Mouse (Mus musculus) midbrain, embryonic 10.5 days (tissue): ENCODE data around the gene Pdzd8. TPM values are rescaled to one million over a fixed set of nuclear protein-coding genes. Genes with fewer than 3 reads are reported as not detected.

Experiments
- DNase-seq: peaks from one replicate; pipeline ENCODE4 v3.0.0-alpha.2; 2017; ENCODE audit warnings: low spot score
- H3K27ac ChIP-seq: fragments of 300-500 bp; sonication (generic); replicated peaks from 2 replicates; pipeline ENCODE4 v1.5.1; 2016; ENCODE audit warnings: mild to moderate bottlenecking
- H3K27me3 ChIP-seq: fragments of 300-500 bp; sonication (generic); 2 replicates; pipeline ENCODE4 v1.6.1; 2016; ENCODE audit warnings: low read depth, mild to moderate bottlenecking; ENCODE audit not compliant: poor library complexity, severe bottlenecking
- H3K36me3 ChIP-seq: fragments of 300-500 bp; sonication (generic); 2 replicates; pipeline ENCODE4 v1.6.1; 2016; ENCODE audit warnings: mild to moderate bottlenecking, moderate library complexity
- H3K4me1 ChIP-seq: fragments of 300-500 bp; sonication (generic); 2 replicates; pipeline ENCODE4 v1.6.1; 2016
- H3K4me3 ChIP-seq: fragments of 300-500 bp; sonication (generic); 2 replicates; pipeline ENCODE4 v1.5.1; 2016; ENCODE audit warnings: mild to moderate bottlenecking, moderate library complexity
- H3K9me3 ChIP-seq: fragments of 300-500 bp; sonication (generic); replicated peaks from 2 replicates; pipeline ENCODE4 v1.6.1; 2016; ENCODE audit warnings: mild to moderate bottlenecking
- WGBS: fragments of 180-500 bp; shearing (Covaris S2); methylation state at CpG from one replicate; pipeline ENCODE4 v1.1.7; 2016; 5-methylcytosine and 5-hydroxymethylcytosine counted together
- polyA plus RNA-seq: library from polyadenylated mRNA; unstranded; fragments of >200 nt; fragmentation: Nextera tagmentation; extraction: Ambion mirVana; gene quantifications from 2 replicates; pipeline ENCODE4 v1.2.1, GENCODE M21; 2016

The Pdzd8 gene
- polyA plus RNA-seq, 1 experiment from 2014 or later = 8.1 TPM

GRCm38 (mm10) chr19:59260718-59261442 lies 84.7 kb downstream of the Pdzd8 start, which contains the start of gene Slc18a2:
TSS of gene Slc18a2 (plus strand) at chr19:59260896.
- no peaks in the 10 kb centered on the region; the same call in 1 of the 2 replicates for H3K9me3 ChIP-seq
- WGBS = 1% methylated on average over 55 of the region's 55 CpGs
- peak; percentile 62 for DNase-seq
- peak within 1 kb of the TSS; percentile 61 for H3K4me3 ChIP-seq
- H3K27ac ChIP-seq = peak within 1 kb of the TSS; percentile 72
- peaks cover 71% of the 10 kb centered on the region for H3K27me3 ChIP-seq
- H3K4me1 ChIP-seq = peaks cover 38% of the 10 kb centered on the region
- H3K36me3 ChIP-seq = no peaks in the 10 kb centered on the region

GRCm38 (mm10) chr19:59259633-59260032 lies 85.9 kb downstream of the Pdzd8 start:
- Histone ChIP-seq H3K4me1 (peaks cover 27% of the 10 kb centered on the region), H3K36me3 (no peaks in the 10 kb centered on the region), H3K9me3 (no peaks in the 10 kb centered on the region; the same call in 1 of the 2 replicates), H3K4me3 (no peak overlapping the region), H3K27ac (no peak overlapping the region), H3K27me3 (peaks cover 59% of the 10 kb centered on the region)
- WGBS = 42% methylated on average over 5 of the region's 5 CpGs
- no peak for DNase-seq

GRCm38 (mm10) chr19:59252651-59253050 lies 92.9 kb downstream of the Pdzd8 start:
- 69% methylated on average over 2 of the region's 2 CpGs for WGBS
- Histone ChIP-seq H3K9me3 (no peaks in the 10 kb centered on the region; the same call in 1 of the 2 replicates), H3K27me3 (no peaks in the 10 kb centered on the region), H3K27ac (no peak overlapping the region), H3K4me1 (0 out of 2 replicates have a peak, but pooled peaks cover 2% of the 10 kb centered on the region), H3K4me3 (no peak overlapping the region), H3K36me3 (no peaks in the 10 kb centered on the region)
- no peak for DNase-seq

GRCm38 (mm10) chr19:59248553-59249286 lies 96.9 kb downstream of the Pdzd8 start:
- H3K4me3 ChIP-seq = no peak overlapping the region
- no peaks in the 10 kb centered on the region for H3K9me3 ChIP-seq
- no peak for DNase-seq
- H3K36me3 ChIP-seq = no peaks in the 10 kb centered on the region
- H3K27me3 ChIP-seq = no peaks in the 10 kb centered on the region
- WGBS = 79% methylated on average over 11 of the region's 11 CpGs
- 0 out of 2 replicates have a peak, but pooled peaks cover 2% of the 10 kb centered on the region for H3K4me1 ChIP-seq
- no peak overlapping the region for H3K27ac ChIP-seq

- H3K36me3 ChIP-seq = no peaks in the 10 kb centered on the region
- H3K27ac ChIP-seq = no peak overlapping the region
- 0 out of 2 replicates have a peak, but pooled peaks cover 2% of the 10 kb centered on the region for H3K4me1 ChIP-seq
- H3K4me3 ChIP-seq = no peak overlapping the region
- WGBS = 83% methylated on average over 4 of the region's 4 CpGs
- H3K27me3 ChIP-seq = no peaks in the 10 kb centered on the region
- no peak for DNase-seq
- H3K9me3 ChIP-seq = no peaks in the 10 kb centered on the region
Observed at GRCm38 (mm10) chr19:59248144-59248543, 97.4 kb downstream of the Pdzd8 start.

Other genes starting within 250 kb of the Pdzd8 start
- 0.11 TPM in 1 of 2 replicates, not detected in the other for gene Vax1, start 175.7 kb downstream of the Pdzd8 start, polyA plus RNA-seq
- not detected in 2 replicates for gene Kcnk18, start 126.6 kb downstream of the Pdzd8 start, polyA plus RNA-seq
- gene Slc18a2, start 84.9 kb downstream of the Pdzd8 start, polyA plus RNA-seq = 12.4 and 15.4 TPM in 2 replicates
- 4.5 and 17.0 TPM in 2 replicates for gene Rps12-ps3, start 23.5 kb downstream of the Pdzd8 start, polyA plus RNA-seq
- gene Emx2, start 112.6 kb upstream of the Pdzd8 start, polyA plus RNA-seq = 8.7 and 9.2 TPM in 2 replicates